Mouse (Mus musculus): ENCODE measurements at regions not wholly inside any gene's neighbourhood (a gene's known extent, or its start where the extent isn't known, plus 50 kb on each side); places are given as distances from the start of the nearest gene placed in this dataset.

DNA sequence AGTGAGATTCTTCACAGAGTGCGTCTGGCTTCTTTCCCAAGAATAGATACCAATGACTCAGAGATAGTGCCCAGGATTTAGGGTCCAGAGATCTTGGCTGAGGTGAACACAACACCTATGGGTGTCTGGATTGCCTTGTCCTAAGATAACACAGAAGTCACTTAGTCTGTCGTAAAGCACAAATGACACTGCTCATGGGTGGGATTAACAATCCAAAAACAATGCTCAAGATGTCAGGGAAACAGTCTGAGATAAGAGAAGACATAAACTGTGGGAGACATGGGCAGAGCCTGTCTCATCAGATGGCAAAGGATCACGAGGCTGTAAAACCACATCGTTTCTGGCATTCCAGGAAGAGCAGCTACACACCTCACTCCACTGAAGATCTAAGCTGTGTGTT lies 79.6 kb upstream of the Helt start:
- TF ChIP-seq CTCF (IDR thresholded peaks at IDR 0.05; ENCODE audit: low read depth, low read length), result no peak
- no peak for TF ChIP-seq POLR2AphosphoS5 (IDR thresholded peaks at IDR 0.05; ENCODE audit: insufficient replicate concordance, low read depth, low read length)
- TF ChIP-seq GATA1 (IDR thresholded peaks at IDR 0.05; ENCODE audit: borderline replicate concordance, low read length), result no peak
